Mouse (Mus musculus) heart, embryonic 11.5 days (tissue): Measurements from ENCODE around the gene Klf4. TPM values are rescaled to one million over a fixed set of nuclear protein-coding genes. Genes with fewer than 3 reads are reported as not detected.

Source experiments
- ATAC-seq: fragments of 200-750 bp; cut with Nextera tagmentation; replicated peaks from 2 replicates; pipeline ENCODE4 v1.8.0; 2017; ENCODE audit warnings: moderate library complexity; ENCODE audit not compliant: insufficient number of reproducible peaks, low FRiP score, low TSS enrichment
- H3K27ac ChIP-seq: fragments of 300-500 bp; sonication (generic); 2 replicates; pipeline ENCODE4 v1.5.1; 2014; ENCODE audit warnings: mild to moderate bottlenecking, low read depth, low read length
- H3K27me3 ChIP-seq: fragments of 300-500 bp; sonication (generic); 2 replicates; pipeline ENCODE4 v1.6.1; 2014; ENCODE audit warnings: mild to moderate bottlenecking, low read length, mixed read lengths; ENCODE audit not compliant: control insufficient read depth, insufficient read depth
- H3K36me3 ChIP-seq: fragments of 300-500 bp; sonication (generic); 2 replicates; pipeline ENCODE4 v1.6.1; 2014; ENCODE audit warnings: mild to moderate bottlenecking, low read length, moderate library complexity, mixed read lengths; ENCODE audit not compliant: control insufficient read depth, insufficient read depth
- H3K4me1 ChIP-seq: fragments of 300-500 bp; sonication (generic); 2 replicates; pipeline ENCODE4 v1.6.1; 2014; ENCODE audit warnings: low read length; ENCODE audit not compliant: control insufficient read depth, insufficient read depth
- H3K4me2 ChIP-seq: fragments of 300-500 bp; sonication (generic); 2 replicates; pipeline ENCODE4 v1.6.1; 2014; ENCODE audit warnings: mild to moderate bottlenecking, moderate library complexity
- H3K4me3 ChIP-seq: fragments of 300-500 bp; sonication (generic); 2 replicates; pipeline ENCODE4 v1.5.1; 2014; ENCODE audit warnings: low read depth, low read length
- H3K9ac ChIP-seq: fragments of 300-500 bp; sonication (generic); 2 replicates; pipeline ENCODE4 v1.6.1; 2014; ENCODE audit warnings: mild to moderate bottlenecking, low read depth, low read length, moderate library complexity
- H3K9me3 ChIP-seq: fragments of 300-500 bp; sonication (generic); replicated peaks from 2 replicates; pipeline ENCODE4 v1.6.1; 2016; ENCODE audit warnings: low read length; ENCODE audit not compliant: control insufficient read depth
- WGBS: fragments of 180-500 bp; shearing (Covaris S2); extraction: QIAGEN DNeasy Blood & Tissue Kit; methylation state at CpG from one replicate; pipeline ENCODE4 v1.1.7; 2014; ENCODE audit not compliant: insufficient replicate concordance; 5-methylcytosine and 5-hydroxymethylcytosine counted together
- polyA plus RNA-seq: library from polyadenylated mRNA; unstranded; fragments of >200 nt; fragmentation: Nextera tagmentation; extraction: Ambion mirVana; gene quantifications from 2 replicates; pipeline ENCODE4 v1.2.1, GENCODE M21; 2014

The Klf4 gene
- polyA plus RNA-seq, 1 experiment from 2014 or later, result 3.3 TPM

GRCm38 (mm10) chr4:55541654-55542053, 9.4 kb upstream of the Klf4 start:
- WGBS, result 56% methylated on average over 4 of the region's 4 CpGs
- peak overlapping the region; percentile 16; the same call in 1 of the 2 replicates for H3K4me2 ChIP-seq

GRCm38 (mm10) chr4:55541221-55541620, 9.0 kb upstream of the Klf4 start:
- no peaks in the 10 kb centered on the region for H3K9me3 ChIP-seq
- no peaks in the 10 kb centered on the region for H3K27me3 ChIP-seq
- peak overlapping the region; percentile 16; the same call in 1 of the 2 replicates for H3K4me2 ChIP-seq
- H3K9ac ChIP-seq, result no peak overlapping the region
- no peaks in the 10 kb centered on the region for H3K36me3 ChIP-seq
- ATAC-seq, result no peak
- no peak overlapping the region for H3K4me3 ChIP-seq
- H3K4me1 ChIP-seq, result peaks cover 22% of the 10 kb centered on the region
- no peak overlapping the region for H3K27ac ChIP-seq
- 16% methylated on average over 4 of the region's 4 CpGs for WGBS

More at GRCm38 (mm10) chr4:55541654-55542053, 9.4 kb upstream of the Klf4 start:
- no peak overlapping the region for H3K9ac ChIP-seq
- H3K36me3 ChIP-seq, result no peaks in the 10 kb centered on the region
- no peak overlapping the region for H3K27ac ChIP-seq
- H3K9me3 ChIP-seq, result no peaks in the 10 kb centered on the region
- no peaks in the 10 kb centered on the region for H3K27me3 ChIP-seq
- H3K4me1 ChIP-seq, result peaks cover 22% of the 10 kb centered on the region
- no peak for ATAC-seq
- no peak overlapping the region for H3K4me3 ChIP-seq

GRCm38 (mm10) chr4:55535012-55535411, 2.7 kb upstream of the Klf4 start:
- Histone ChIP-seq H3K9me3 (no peaks in the 10 kb centered on the region), H3K4me2 (no peak overlapping the region), H3K4me1 (peaks cover 2% of the 10 kb centered on the region; the same call in 1 of the 2 replicates), H3K9ac (no peak overlapping the region), H3K27me3 (peaks cover 9% of the 10 kb centered on the region), H3K27ac (no peak overlapping the region), H3K36me3 (no peaks in the 10 kb centered on the region), H3K4me3 (no peak overlapping the region)
- ATAC-seq, result no peak

GRCm38 (mm10) chr4:55534510-55534909, 2.2 kb upstream of the Klf4 start:
- Histone ChIP-seq H3K9me3 (no peaks in the 10 kb centered on the region), H3K4me3 (no peak overlapping the region), H3K4me1 (peaks cover 2% of the 10 kb centered on the region), H3K27ac (no peak overlapping the region), H3K36me3 (no peaks in the 10 kb centered on the region), H3K27me3 (peaks cover 9% of the 10 kb centered on the region), H3K4me2 (no peak overlapping the region), H3K9ac (no peak overlapping the region)
- no peak for ATAC-seq
- 76% methylated on average over 4 of the region's 4 CpGs for WGBS

- Histone ChIP-seq H3K4me2 (peak overlapping the region; percentile 96), H3K4me1 (peaks cover 2% of the 10 kb centered on the region), H3K9me3 (no peaks in the 10 kb centered on the region), H3K4me3 (peak overlapping the region; percentile 64), H3K36me3 (no peaks in the 10 kb centered on the region), H3K27ac (no peak overlapping the region), H3K9ac (peak overlapping the region; percentile 78), H3K27me3 (peaks cover 9% of the 10 kb centered on the region)
- ATAC-seq, result no peak
- 4% methylated on average over 23 of the region's 23 CpGs for WGBS
Observed at GRCm38 (mm10) chr4:55533803-55534254, 1.6 kb upstream of the Klf4 start.

- Histone ChIP-seq H3K4me2 (peak overlapping the region; percentile 96), H3K9me3 (no peaks in the 10 kb centered on the region), H3K36me3 (no peaks in the 10 kb centered on the region), H3K4me1 (peaks cover 2% of the 10 kb centered on the region), H3K4me3 (peak overlapping the region; percentile 64), H3K27ac (peak overlapping the region; percentile 84), H3K27me3 (peaks cover 9% of the 10 kb centered on the region), H3K9ac (peak overlapping the region; percentile 78)
- 1% methylated on average over 21 of the region's 21 CpGs for WGBS
- ATAC-seq, result no peak
Observed at GRCm38 (mm10) chr4:55533196-55533802, 1.0 kb upstream of the Klf4 start.

- Histone ChIP-seq H3K4me2 (peak overlapping the region; percentile 96), H3K27me3 (peaks cover 9% of the 10 kb centered on the region), H3K9me3 (no peaks in the 10 kb centered on the region), H3K36me3 (no peaks in the 10 kb centered on the region), H3K27ac (no peak overlapping the region), H3K9ac (peak overlapping the region; percentile 69), H3K4me1 (peaks cover 2% of the 10 kb centered on the region), H3K4me3 (peak overlapping the region; percentile 64)
- 1% methylated on average over 37 of the region's 42 CpGs for WGBS
- peak; percentile 28 for ATAC-seq
Observed at GRCm38 (mm10) chr4:55531856-55532406, 335 bp downstream of the Klf4 start.

- no peak for ATAC-seq
- H3K9me3 ChIP-seq, result no peaks in the 10 kb centered on the region
- H3K4me2 ChIP-seq, result peak overlapping the region; percentile 96
- H3K4me3 ChIP-seq, result peak overlapping the region; percentile 64
- peaks cover 9% of the 10 kb centered on the region for H3K27me3 ChIP-seq
- H3K4me1 ChIP-seq, result peaks cover 2% of the 10 kb centered on the region
- H3K36me3 ChIP-seq, result no peaks in the 10 kb centered on the region
- no peak overlapping the region for H3K27ac ChIP-seq
- peak overlapping the region; percentile 69 for H3K9ac ChIP-seq
- WGBS, result under 1% methylated on average over 56 of the region's 56 CpGs
Observed at GRCm38 (mm10) chr4:55531096-55531855, 990 bp downstream of the Klf4 start.
